In the genomic region with DNA sequence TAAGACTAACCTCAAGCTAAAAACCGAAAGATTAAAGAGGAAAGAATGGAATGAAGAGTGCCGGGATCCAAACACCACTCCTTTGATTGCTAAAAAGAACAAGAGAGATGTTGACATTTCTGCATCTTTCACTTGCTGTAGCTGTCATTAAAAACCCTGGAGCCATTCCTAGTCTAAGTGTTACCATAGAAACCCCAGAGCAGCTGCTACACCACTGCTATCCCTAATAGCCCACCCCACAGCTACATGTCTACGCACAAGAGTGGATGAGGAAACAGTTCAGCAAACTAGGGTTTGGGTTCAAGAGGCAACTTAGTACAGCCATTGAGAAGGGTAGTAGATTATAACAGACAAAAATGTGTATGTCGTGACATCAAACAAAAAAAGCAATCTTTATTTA, we compare ENCODE assay signal across 18 mouse cellular contexts. TPM values are rescaled to one million over a fixed set of nuclear protein-coding genes. Genes with fewer than 3 reads are reported as not detected.
DNase-seq lines count a peak whose midpoint lies in the region; ATAC-seq lines count a peak whose summit lies in the region.
"Had no signal": no experiment of that assay in that cellular context is flagged by ENCODE, and none has a peak within 500 bp of the region (broad histone marks: within the 10 kb centered on the region; RNA-seq: fewer than 3 reads in every experiment).

No protein-coding gene starts in this region.

- no peaks in the 10 kb centered on the region for H3K27me3 ChIP-seq in forebrain, embryonic 15.5 days
- no peaks in the 10 kb centered on the region for H3K27me3 ChIP-seq in midbrain, embryonic 12.5 days
- H3K27me3 ChIP-seq: embryonic facial prominence, embryonic 13.5 days; liver, embryonic 15.5 days had no signal

- no peaks in the 10 kb centered on the region for H3K36me3 ChIP-seq in forebrain, embryonic 15.5 days
- no peaks in the 10 kb centered on the region for H3K36me3 ChIP-seq in midbrain, embryonic 12.5 days
- H3K36me3 ChIP-seq: liver, embryonic 15.5 days had no signal

- ATAC-seq in forebrain, embryonic 15.5 days (replicated peaks), result peak; percentile 83
- 0 out of 2 replicates have a peak, but pooled peaks have one; percentile 67 for ATAC-seq in midbrain, embryonic 12.5 days (ENCODE audit: low FRiP score, low read depth)
- ATAC-seq: intestine, embryonic 16.5 days had no signal

- DNase-seq in heart, adult 11 months, result peak; percentile 62
- no peak for DNase-seq in heart, postnatal 25 days (ENCODE audit: low spot score)
- DNase-seq in brain, adult 2 months (ENCODE audit: low read depth, low spot score), result peak; percentile 49
- DNase-seq in right cerebral cortex, postnatal 25 days, result no peak
- no peak for DNase-seq in thymus, postnatal 4 days
- DNase-seq in gastrocnemius, postnatal 25 days, result no peak
- DNase-seq: adrenal gland, adult 2 months; B cell, adult 2 months; cerebellum, adult 9-10 months; right cerebral cortex, adult 18-20 months had no signal

- H3K9ac ChIP-seq in forebrain, embryonic 15.5 days (replicated peaks), result no peak overlapping the region
- H3K9ac ChIP-seq in midbrain, embryonic 12.5 days (replicated peaks), result no peak overlapping the region
- H3K9ac ChIP-seq: embryonic facial prominence, embryonic 13.5 days; liver, embryonic 15.5 days had no signal

- H3K9me3 ChIP-seq in forebrain, embryonic 15.5 days, result no peaks in the 10 kb centered on the region
- no peaks in the 10 kb centered on the region for H3K9me3 ChIP-seq in midbrain, embryonic 12.5 days
- H3K9me3 ChIP-seq: embryonic facial prominence, embryonic 13.5 days; liver, embryonic 15.5 days had no signal

- H3K4me2 ChIP-seq in forebrain, embryonic 15.5 days (replicated peaks), result no peak overlapping the region
- no peak overlapping the region for H3K4me2 ChIP-seq in midbrain, embryonic 12.5 days (replicated peaks)
- H3K4me2 ChIP-seq: embryonic facial prominence, embryonic 13.5 days; liver, embryonic 15.5 days had no signal

- WGBS in forebrain, embryonic 15.5 days, result 33% methylated on average over 4 of the region's 4 CpGs
- WGBS in midbrain, embryonic 12.5 days, result 51% methylated on average over 4 of the region's 4 CpGs

- no peak overlapping the region for H3K27ac ChIP-seq in forebrain, embryonic 15.5 days (replicated peaks)
- H3K27ac ChIP-seq in midbrain, embryonic 12.5 days (replicated peaks), result no peak overlapping the region
- H3K27ac ChIP-seq: embryonic facial prominence, embryonic 13.5 days; kidney, postnatal 0 days; liver, embryonic 15.5 days; macrophage; stomach, postnatal 0 days had no signal

- peaks cover 61% of the 10 kb centered on the region for H3K4me1 ChIP-seq in forebrain, embryonic 15.5 days
- peaks cover 55% of the 10 kb centered on the region for H3K4me1 ChIP-seq in midbrain, embryonic 12.5 days

- intact Hi-C loops in heart, postnatal 25 days (cut with DNase I), result loop anchor here (5.0 kb wide), 1 partner anchor 284 kb away; no protein-coding TSS in a partner anchor

- H3K4me3 ChIP-seq in forebrain, embryonic 15.5 days, result no peak overlapping the region
- no peak overlapping the region for H3K4me3 ChIP-seq in midbrain, embryonic 12.5 days
- H3K4me3 ChIP-seq: embryonic facial prominence, embryonic 13.5 days; liver, embryonic 15.5 days had no signal

RNA-seq across cellular contexts. Expression of a gene that starts 8.1 kb away (rescaled TPM):
- total RNA-seq in heart, postnatal 25 days (2021), result 10 to 100 TPM; 25.2 to 27.7 TPM
- 46.6 and 48.2 TPM in 2 replicates for polyA plus RNA-seq in forebrain, embryonic 15.5 days (2015; fragmentation: Nextera tagmentation; extraction: Ambion mirVana)
- polyA plus RNA-seq in midbrain, embryonic 12.5 days (2016; fragmentation: Nextera tagmentation; extraction: Ambion mirVana), result 55.9 and 63.1 TPM in 2 replicates
- total RNA-seq in gastrocnemius, postnatal 25 days (2021), result 10 to 100 TPM; 27.8 to 31.2 TPM

Comparison
In these comparisons a context has a peak if more than half of its experiments do, and no peak if none do; other contexts are left out.
1. DNase-seq: peak in heart, adult 11 months (single experiment) and brain, adult 2 months (single experiment); none in heart, postnatal 25 days (single experiment), right cerebral cortex, postnatal 25 days (single experiment), thymus, postnatal 4 days (single experiment) and gastrocnemius, postnatal 25 days (single experiment).